Mouse (Mus musculus) adrenal gland, postnatal 10 days (tissue): ENCODE results near the gene Cntrob. TPM values are rescaled to one million over a fixed set of nuclear protein-coding genes. Genes with fewer than 3 reads are reported as not detected.

Experiments used
- DNase-seq: peaks from one replicate; pipeline ENCODE4 v3.0.0; 2021; ENCODE audit warnings: mixed read lengths
- total RNA-seq, 2 experiments: library from RNA; stranded (reverse); gene quantifications; 2 replicates each; pipeline ENCODE4 v1.2.3; 2021

Cntrob gene
- total RNA-seq, 2 experiments from 2014 or later, result 7.8 to 12.6 TPM

DNA sequence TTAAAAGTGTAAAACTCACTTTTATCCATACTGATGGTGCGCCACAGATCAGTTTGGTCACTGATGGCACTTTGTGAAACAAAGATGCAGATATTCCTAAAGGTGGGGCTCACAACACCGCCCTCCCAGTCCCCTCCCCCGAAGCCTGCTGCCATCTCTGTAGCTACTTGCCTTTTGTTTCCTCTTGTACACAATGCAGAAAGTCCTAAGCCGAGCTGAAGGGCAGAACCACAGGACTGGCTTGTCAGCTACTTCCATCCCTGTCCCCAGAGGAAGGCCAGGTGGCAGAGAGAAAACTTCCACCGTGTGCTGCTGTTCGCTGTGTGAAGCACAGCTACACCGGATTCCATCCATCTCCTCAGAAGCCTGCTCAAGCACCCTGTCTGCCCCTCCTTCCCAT is 25.3 kb downstream of the Cntrob start:
- no peak for DNase-seq

GRCm38 (mm10) chr11:69297799-69298198 is 25.8 kb downstream of the Cntrob start:
- DNase-seq, result no peak

- no peak for DNase-seq
These were observed 28.3 kb downstream of the Cntrob start for GRCm38 (mm10) chr11:69295286-69295685.

DNA sequence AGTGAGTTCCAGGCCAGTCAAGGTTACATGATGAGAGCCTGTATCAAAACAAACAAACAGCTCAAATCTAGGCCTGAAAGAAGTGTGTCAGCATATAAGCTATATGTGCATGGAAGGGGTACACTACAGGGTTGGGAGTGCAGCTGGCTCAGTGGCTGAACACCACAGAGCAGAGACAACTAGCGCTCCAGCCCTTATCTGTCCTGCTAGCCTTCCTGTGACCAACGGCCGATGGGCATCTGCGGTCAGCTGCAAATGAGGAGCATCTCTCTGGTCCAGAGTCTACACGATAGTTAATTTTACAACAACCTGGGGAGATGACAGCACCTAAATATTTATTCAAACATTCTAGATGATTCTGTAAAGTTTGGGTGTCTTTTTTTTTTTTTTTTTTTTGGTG is 32.5 kb downstream of the Cntrob start:
- no peak for DNase-seq

DNA sequence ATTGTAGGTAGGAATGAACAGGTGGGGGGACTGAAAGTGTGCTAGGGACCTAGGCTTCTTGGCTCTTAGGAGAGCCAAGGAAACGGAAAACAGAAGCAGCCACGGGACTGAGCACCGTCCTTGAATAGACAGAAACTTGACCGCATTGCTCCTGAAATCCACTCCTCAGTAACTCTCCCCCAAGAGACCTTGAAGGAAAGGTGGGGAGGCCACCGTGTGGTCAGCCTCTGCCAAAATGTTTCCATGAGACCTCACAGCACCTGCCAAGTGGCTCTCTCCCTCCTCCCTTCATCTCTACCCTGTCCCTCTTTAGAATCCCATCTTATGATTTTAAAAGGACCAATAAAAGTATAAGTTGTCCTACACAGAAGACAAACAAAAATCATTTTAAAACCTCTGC is 46.3 kb downstream of the Cntrob start:
- DNase-seq, result no peak

- peak; percentile 68 for DNase-seq
These were observed 47.5 kb downstream of the Cntrob start for GRCm38 (mm10) chr11:69276081-69276480.

GRCm38 (mm10) chr11:69275650-69276049 is 47.9 kb downstream of the Cntrob start:
- no peak for DNase-seq

GRCm38 (mm10) chr11:69272122-69272740 is 51.3 kb downstream of the Cntrob start:
- peak; percentile 92 for DNase-seq

- DNase-seq, result peak; percentile 87
These were observed 54.0 kb downstream of the Cntrob start for GRCm38 (mm10) chr11:69269575-69269974.

DNA sequence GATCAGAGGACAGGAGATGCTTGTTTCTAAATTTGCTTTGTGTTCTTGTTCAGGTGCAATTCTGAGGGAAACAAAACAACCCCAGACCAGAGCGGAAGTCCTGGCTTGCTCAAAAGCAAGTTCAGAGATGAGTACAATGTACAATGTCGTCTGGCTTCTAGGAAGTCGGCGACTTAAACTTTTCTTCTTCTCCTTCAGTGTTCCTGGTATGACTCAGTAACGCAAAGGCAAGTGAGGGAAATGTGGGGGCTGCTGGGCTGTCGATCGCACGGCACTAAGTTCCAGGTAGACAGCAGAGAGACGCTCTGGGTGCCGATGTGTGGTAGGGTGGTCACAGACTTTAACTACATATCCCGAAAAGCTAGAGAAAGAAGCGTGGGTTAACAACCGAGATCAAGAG is 55.5 kb downstream of the Cntrob start:
- DNase-seq, result no peak

DNA sequence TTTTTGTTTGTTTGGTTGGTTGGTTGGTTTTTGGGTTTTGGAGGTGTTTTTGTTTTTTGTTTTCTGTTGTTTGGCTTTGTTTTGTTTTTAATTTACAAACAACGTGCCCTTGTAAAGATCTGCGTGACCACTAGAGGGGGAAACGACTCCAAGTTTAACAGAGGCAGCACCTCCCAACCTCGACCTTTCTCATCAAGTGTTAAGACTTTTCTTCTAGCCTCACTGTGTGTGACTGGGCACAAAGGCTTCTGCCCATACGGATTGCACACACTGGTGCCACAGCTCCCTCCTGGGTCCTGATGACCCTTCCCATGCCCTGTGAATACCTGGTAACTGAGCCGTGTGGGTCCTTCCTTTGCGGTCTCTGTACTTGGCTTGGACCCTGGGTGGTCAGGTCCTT is 56.2 kb downstream of the Cntrob start:
- peak; percentile 26 for DNase-seq

GRCm38 (mm10) chr11:69266253-69266652 is 57.3 kb downstream of the Cntrob start:
- DNase-seq, result no peak

DNA sequence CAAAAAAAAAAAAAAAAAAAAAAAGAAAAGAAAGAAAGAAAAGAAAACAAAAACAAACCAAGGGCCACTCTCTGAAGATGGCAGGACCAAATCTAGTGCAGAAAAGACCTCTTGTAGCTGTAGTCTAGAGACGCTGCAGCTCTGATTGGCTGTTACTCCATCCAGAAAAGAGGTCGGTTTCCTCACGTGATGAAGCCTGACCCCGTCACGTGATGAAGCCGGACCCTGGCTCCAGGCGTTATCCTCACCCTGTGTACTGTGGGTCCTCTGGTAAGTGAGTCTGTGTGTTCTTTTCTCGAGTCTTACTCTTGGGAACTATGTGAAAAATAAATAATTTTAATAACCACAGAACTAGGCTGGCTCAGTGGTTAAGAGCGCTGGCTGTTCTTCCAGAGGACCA is 58.2 kb downstream of the Cntrob start:
- DNase-seq, result no peak

DNA sequence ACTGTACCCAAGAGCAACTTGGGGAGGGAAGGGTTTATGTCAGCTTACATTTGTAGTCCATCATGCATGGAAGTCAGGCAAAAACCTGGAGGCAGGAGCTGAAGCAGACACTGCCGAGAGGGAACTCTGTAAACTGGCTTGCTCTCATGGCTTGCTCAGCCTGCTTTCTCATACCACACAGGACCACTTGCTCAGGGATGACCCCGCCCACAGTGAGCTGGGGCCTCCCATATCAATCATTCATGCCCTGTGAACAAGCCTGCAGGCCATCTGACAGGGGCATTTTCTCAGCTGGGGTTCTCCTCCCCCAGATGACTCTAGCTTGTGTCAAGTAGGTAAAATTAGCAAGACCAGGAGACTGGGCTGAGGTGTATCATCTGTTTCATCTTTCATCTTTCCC is 59.3 kb downstream of the Cntrob start:
- no peak for DNase-seq

- no peak for DNase-seq
These were observed 63.5 kb downstream of the Cntrob start for GRCm38 (mm10) chr11:69260111-69260510.

DNA sequence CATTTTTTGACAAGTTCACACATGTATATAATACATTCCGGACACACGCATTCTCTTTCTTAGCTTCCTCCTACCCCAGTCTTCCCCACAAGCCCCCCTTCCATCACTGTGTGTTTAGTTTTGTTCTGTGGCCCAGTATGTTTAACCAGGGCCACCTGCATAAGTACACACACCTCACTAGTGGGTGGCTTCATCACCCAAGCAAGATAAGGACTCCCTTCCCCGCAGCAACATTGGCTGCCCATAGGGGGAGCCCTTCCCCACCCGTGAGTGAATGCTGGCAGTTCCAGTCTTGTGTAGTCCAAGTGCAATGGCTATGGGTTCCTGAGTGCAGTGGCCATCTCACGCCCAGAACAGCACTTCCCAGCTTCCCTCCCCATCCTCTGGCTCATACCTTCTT is 65.3 kb downstream of the Cntrob start:
- DNase-seq, result peak; percentile 58

DNA sequence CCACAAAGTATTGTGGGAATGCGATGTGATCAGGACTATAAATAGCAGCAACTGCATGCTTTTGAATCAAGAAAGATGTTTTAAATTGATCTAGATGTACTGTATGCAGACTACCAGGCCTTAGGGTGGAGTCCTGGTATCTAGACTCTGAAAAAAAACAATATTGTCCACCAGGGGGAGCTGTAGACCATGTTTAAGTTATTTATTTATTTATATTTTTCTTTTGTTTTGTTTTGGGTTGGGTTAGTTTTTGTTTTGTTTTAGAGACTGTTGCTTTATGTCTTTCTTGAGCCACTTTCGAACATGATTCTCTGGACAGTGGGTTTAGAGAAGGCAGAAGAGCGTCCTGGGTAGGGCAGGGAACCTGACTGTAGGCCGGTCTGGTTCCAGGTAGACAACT is 65.8 kb downstream of the Cntrob start:
- DNase-seq, result no peak

GRCm38 (mm10) chr11:69257072-69257471 is 66.5 kb downstream of the Cntrob start:
- no peak for DNase-seq

DNA sequence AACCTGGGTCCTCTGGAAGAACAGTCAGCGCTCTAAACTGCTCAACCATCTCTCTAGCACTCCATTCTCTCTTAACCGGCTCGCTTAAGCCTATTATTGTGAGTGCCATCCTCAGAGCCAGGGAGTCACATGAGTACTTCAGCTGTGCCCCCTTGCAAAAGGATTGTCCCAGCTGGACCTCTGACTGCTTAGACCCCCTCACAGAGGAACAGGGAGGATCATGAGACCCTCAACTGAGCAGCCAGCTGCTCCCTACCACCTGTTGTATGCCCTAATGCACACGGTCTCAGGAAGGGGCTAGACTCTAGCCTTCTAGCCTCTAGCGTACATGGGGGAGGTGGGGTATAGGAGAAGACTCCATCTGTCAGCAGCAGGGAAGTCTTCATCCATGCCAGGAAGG is 68.8 kb downstream of the Cntrob start:
- no peak for DNase-seq

GRCm38 (mm10) chr11:69253131-69253530 is 70.4 kb downstream of the Cntrob start:
- no peak for DNase-seq

DNA sequence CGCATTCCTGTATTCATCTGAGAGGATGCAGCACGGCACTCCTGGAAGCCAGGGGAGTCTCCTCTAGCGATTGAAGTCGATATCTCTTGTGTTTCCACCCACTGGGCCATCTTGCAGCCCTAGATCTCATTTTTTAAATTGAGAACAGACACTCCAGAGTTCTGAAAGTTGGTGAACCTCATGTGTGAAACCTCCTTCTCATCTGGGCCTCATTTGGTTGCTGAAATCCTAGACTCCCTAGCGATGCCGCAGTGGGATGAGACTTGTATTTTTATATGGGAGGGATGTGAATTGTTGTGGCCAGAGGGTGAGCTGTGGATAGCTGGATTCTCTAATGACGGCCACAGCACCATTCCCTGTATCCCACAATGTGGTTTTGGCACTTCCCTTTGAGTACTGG is 71.6 kb downstream of the Cntrob start:
- no peak for DNase-seq

DNA sequence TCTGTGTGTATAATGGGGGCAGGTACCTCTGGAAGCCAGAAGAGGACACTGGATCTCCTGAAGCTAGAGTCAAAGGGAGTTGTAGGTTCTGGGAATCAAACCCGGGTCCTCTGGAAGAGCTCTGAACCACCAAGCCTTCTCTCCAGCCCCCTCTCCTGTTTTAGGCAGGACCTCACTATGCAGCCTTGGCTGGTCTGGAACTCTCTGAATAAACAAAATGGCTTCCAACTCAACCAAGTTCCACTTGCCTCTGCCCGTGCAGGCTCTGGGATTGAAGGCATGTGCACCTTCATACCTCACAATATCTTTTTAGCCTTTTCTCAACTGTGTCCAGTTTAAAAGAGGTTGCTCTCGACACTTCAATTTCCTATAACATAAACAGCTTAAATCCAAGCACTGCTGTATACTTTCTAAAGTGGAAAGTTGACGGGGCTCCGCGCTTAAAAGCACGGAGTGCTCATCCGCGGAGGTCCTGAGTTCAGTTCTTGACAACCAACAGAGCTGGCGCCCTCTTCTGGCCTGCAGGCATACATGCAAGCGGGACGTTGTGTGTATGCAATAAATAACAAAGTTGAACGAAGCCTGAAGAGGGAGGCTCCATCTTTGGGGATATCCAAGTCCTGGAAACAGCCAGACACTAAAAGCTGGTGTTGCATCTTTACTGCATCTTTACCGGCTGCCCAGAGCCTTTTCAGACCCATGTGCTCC is 72.3 kb downstream of the Cntrob start:
- no peak for DNase-seq

- no peak for DNase-seq
These were observed 73.5 kb downstream of the Cntrob start for GRCm38 (mm10) chr11:69250106-69250505.
